ENCODE assay signal across 10 mouse cellular contexts in genomic region chrX:152781720-152782403, GRCm38 (mm10). TPM values are rescaled to one million over a fixed set of nuclear protein-coding genes. Genes with fewer than 3 reads are reported as not detected.
DNase-seq lines count a peak whose midpoint lies in the region; ATAC-seq and TF ChIP-seq lines count a peak whose summit lies in the region.
"Had no signal": no experiment of that assay in that cellular context is flagged by ENCODE, and none has a peak within 500 bp of the region (broad histone marks: within the 10 kb centered on the region; RNA-seq: fewer than 3 reads in every experiment).

Gene Gpr143, plus strand, starts transcription at chrX:152781921.

- peak within 1 kb of the TSS; percentile 65 for H3K4me2 ChIP-seq in heart, embryonic 15.5 days
- peak within 1 kb of the TSS; percentile 49 for H3K4me2 ChIP-seq in kidney, postnatal 0 days (ENCODE audit: low read length)
- H3K4me2 ChIP-seq in midbrain, embryonic 11.5 days: peak within 1 kb of the TSS; percentile 42

- peaks cover 8% of the 10 kb centered on the region for H3K27me3 ChIP-seq in heart, embryonic 15.5 days
- H3K27me3 ChIP-seq in kidney, postnatal 0 days (ENCODE audit: insufficient read depth, low read length): no peaks in the 10 kb centered on the region
- peaks cover 9% of the 10 kb centered on the region for H3K27me3 ChIP-seq in midbrain, embryonic 11.5 days (ENCODE audit: control insufficient read depth, insufficient read depth, low read length)
- H3K27me3 ChIP-seq: CH12.LX had no signal

- H3K4me1 ChIP-seq in heart, embryonic 15.5 days (replicated peaks): no peaks in the 10 kb centered on the region
- H3K4me1 ChIP-seq in kidney, postnatal 0 days (replicated peaks; ENCODE audit: insufficient read depth, low read length): no peaks in the 10 kb centered on the region
- H3K4me1 ChIP-seq in midbrain, embryonic 11.5 days (ENCODE audit: control insufficient read depth, insufficient read depth, low read length): no peaks in the 10 kb centered on the region

- no peak for ATAC-seq in heart, embryonic 15.5 days (replicated peaks; ENCODE audit: insufficient number of reproducible peaks, insufficient read depth, low FRiP score, low read depth)
- ATAC-seq in kidney, postnatal 0 days (replicated peaks; ENCODE audit: low FRiP score, low read depth): 0 out of 2 replicates have a peak, but pooled peaks have one; percentile 21
- ATAC-seq in midbrain, embryonic 11.5 days (ENCODE audit: low FRiP score): peak; percentile 42; the same call in 1 of the 2 replicates
- ATAC-seq in megakaryocyte-erythroid progenitor cell, adult 5-6 weeks (replicated peaks; ENCODE audit: low FRiP score, low TSS enrichment, poor library complexity, severe bottlenecking): no peak

- TF ChIP-seq CTCF in kidney, postnatal 0 days (IDR thresholded peaks at IDR 0.05; ENCODE audit: low read depth): no peak

- intact Hi-C loops in gastrocnemius, postnatal 14 days (cut with DNase I; ENCODE audit: low total_unique reads): no loop called here

- H3K27ac ChIP-seq in heart, embryonic 15.5 days: no peak within 1 kb of the TSS
- no peak within 1 kb of the TSS for H3K27ac ChIP-seq in kidney, postnatal 0 days
- no peak within 1 kb of the TSS for H3K27ac ChIP-seq in midbrain, embryonic 11.5 days (ENCODE audit: low read depth, low read length)

- H3K36me3 ChIP-seq in heart, embryonic 15.5 days: no peaks in the 10 kb centered on the region
- H3K36me3 ChIP-seq in kidney, postnatal 0 days (ENCODE audit: insufficient read depth, low read length): no peaks in the 10 kb centered on the region
- H3K36me3 ChIP-seq in midbrain, embryonic 11.5 days (ENCODE audit: control insufficient read depth, insufficient read depth, low read length): no peaks in the 10 kb centered on the region

- WGBS in heart, embryonic 15.5 days: 10% methylated on average over 26 of the region's 26 CpGs
- WGBS in kidney, postnatal 0 days: 25% methylated on average over 26 of the region's 26 CpGs
- 24% methylated on average over 26 of the region's 26 CpGs for WGBS in midbrain, embryonic 11.5 days

- H3K4me3 ChIP-seq in heart, embryonic 15.5 days: peak within 1 kb of the TSS; percentile 38
- 0 out of 2 replicates have a peak within 1 kb of the TSS, but pooled peaks have one; percentile 7 for H3K4me3 ChIP-seq in kidney, postnatal 0 days (replicated peaks; ENCODE audit: low read depth, low read length)
- peak within 1 kb of the TSS; percentile 10; the same call in 1 of the 2 replicates for H3K4me3 ChIP-seq in midbrain, embryonic 11.5 days (ENCODE audit: low read depth, low read length)

- H3K9me3 ChIP-seq in heart, embryonic 15.5 days (replicated peaks): no peaks in the 10 kb centered on the region
- H3K9me3 ChIP-seq in kidney, postnatal 0 days (replicated peaks; ENCODE audit: low read length): no peaks in the 10 kb centered on the region
- H3K9me3 ChIP-seq in midbrain, embryonic 11.5 days (ENCODE audit: control insufficient read depth, low read length): no peaks in the 10 kb centered on the region

- DNase-seq in gastrocnemius, postnatal 14 days: peak; percentile 5
- DNase-seq in gastrocnemius, adult 18-20 months (ENCODE audit: low spot score): no peak
- DNase-seq in adrenal gland, postnatal 14 days: peak; percentile 41
- DNase-seq in kidney, postnatal 0 days (ENCODE audit: low spot score): peak; percentile 6
- DNase-seq in midbrain, embryonic 11.5 days (ENCODE audit: low spot score, missing footprints): peak; percentile 82
- DNase-seq in spleen, postnatal 36 days (ENCODE audit: low spot score in 2 of 2): no peak

- peak within 1 kb of the TSS; percentile 33; the same call in 1 of the 2 replicates for H3K9ac ChIP-seq in heart, embryonic 15.5 days
- H3K9ac ChIP-seq in kidney, postnatal 0 days (ENCODE audit: low read depth, low read length): 0 out of 2 replicates have a peak within 1 kb of the TSS, but pooled peaks have one; percentile 23
- H3K9ac ChIP-seq in midbrain, embryonic 11.5 days (ENCODE audit: low read length): no peak within 1 kb of the TSS

RNA-seq across cellular contexts. Expression of gene Gpr143, which starts in this region (rescaled TPM):
- not detected for total RNA-seq in gastrocnemius, postnatal 14 days (2021)
- not detected for total RNA-seq in gastrocnemius, adult 18-20 months (2021)
- not detected in 2 replicates for total RNA-seq in adrenal gland, postnatal 14 days (2021)
- polyA plus RNA-seq in heart, embryonic 15.5 days (2015; fragmentation: Nextera tagmentation; extraction: Ambion mirVana): 0.13 and 0.18 TPM in 2 replicates
- polyA plus RNA-seq in kidney, postnatal 0 days (2015; fragmentation: Nextera tagmentation; extraction: Ambion mirVana): 0.09 and 0.32 TPM in 2 replicates
- polyA plus RNA-seq in midbrain, embryonic 11.5 days (2014; fragmentation: Nextera tagmentation; extraction: Ambion mirVana): 0.18 TPM in 1 of 2 replicates, not detected in the other
- total RNA-seq in megakaryocyte-erythroid progenitor cell, adult 5-6 weeks (2014; fragmentation: Nextera tagmentation): not detected in 2 replicates
- total RNA-seq in megakaryocyte-erythroid progenitor cell, adult 5-6 weeks (2017): not detected in 2 replicates
- total RNA-seq: CH12.LX; neutrophil, adult 5-6 weeks had no signal

Comparison
In these comparisons a context has a peak if more than half of its experiments do, and no peak if none do; other contexts are left out.
1. Peak in DNase-seq in gastrocnemius, postnatal 14 days; RNA of the gene not detected or under 1 TPM.
2. Peak in DNase-seq in adrenal gland, postnatal 14 days; RNA of the gene not detected or under 1 TPM.
3. Peak in DNase-seq, ATAC-seq, H3K4me3 ChIP-seq, H3K9ac ChIP-seq and H3K4me2 ChIP-seq in kidney, postnatal 0 days; RNA of the gene not detected or under 1 TPM.
4. Peak in DNase-seq, ATAC-seq, H3K4me3 ChIP-seq and H3K4me2 ChIP-seq in midbrain, embryonic 11.5 days; RNA of the gene not detected or under 1 TPM.